Mouse (Mus musculus) testis, adult 2 months (tissue): Measurements from ENCODE around the gene Ube2d3. TPM values are rescaled to one million over a fixed set of nuclear protein-coding genes. Genes with fewer than 3 reads are reported as not detected.

Experiments used
- H3K27ac ChIP-seq: fragments of 200-500 bp; 2 replicates; pipeline ENCODE4 v1.5.1; 2012; ENCODE audit warnings: low read depth, low read length; ENCODE audit not compliant: control insufficient read depth, insufficient read depth
- H3K27me3 ChIP-seq: fragments of 200-500 bp; 2 replicates; pipeline ENCODE4 v1.6.1; 2012; ENCODE audit warnings: mild to moderate bottlenecking, low read length, moderate library complexity; ENCODE audit not compliant: control insufficient read depth, insufficient read depth
- H3K36me3 ChIP-seq: fragments of 200-500 bp; 2 replicates; pipeline ENCODE4 v1.6.1; 2012; ENCODE audit warnings: mild to moderate bottlenecking, low read length; ENCODE audit not compliant: control insufficient read depth, insufficient read depth
- H3K4me1 ChIP-seq: fragments of 200-500 bp; 2 replicates; pipeline ENCODE4 v1.6.1; 2012; ENCODE audit warnings: low read length; ENCODE audit not compliant: control insufficient read depth, insufficient read depth
- H3K4me3 ChIP-seq: fragments of 200-500 bp; 2 replicates; pipeline ENCODE4 v1.5.1; 2012; ENCODE audit warnings: low read depth, mild to moderate bottlenecking, low read length, moderate library complexity, mixed read lengths; ENCODE audit not compliant: control insufficient read depth
- CTCF ChIP-seq: fragments of 200-500 bp; IDR thresholded peaks from 2 replicates; pipeline ENCODE4 v1.5.1; 2012; ENCODE audit warnings: low read depth, mild to moderate bottlenecking, inconsistent platforms, low read length, moderate library complexity; ENCODE audit not compliant: control insufficient read depth, insufficient read depth, insufficient replicate concordance
- POLR2A ChIP-seq: fragments of 200-500 bp; IDR thresholded peaks from 2 replicates; pipeline ENCODE4 v1.6.1; 2012; ENCODE audit warnings: low read depth, mild to moderate bottlenecking, inconsistent platforms, low read length, moderate library complexity; ENCODE audit not compliant: control insufficient read depth
- polyA plus RNA-seq: library from polyadenylated mRNA; depleted of rRNA; stranded (reverse); fragments of >200 nt; gene quantifications from 2 replicates; pipeline ENCODE4 v1.2.3, GENCODE M21; 2012; rRNA removed

Ube2d3 gene
- 493 and 621 TPM in 2 replicates for polyA plus RNA-seq

DNA sequence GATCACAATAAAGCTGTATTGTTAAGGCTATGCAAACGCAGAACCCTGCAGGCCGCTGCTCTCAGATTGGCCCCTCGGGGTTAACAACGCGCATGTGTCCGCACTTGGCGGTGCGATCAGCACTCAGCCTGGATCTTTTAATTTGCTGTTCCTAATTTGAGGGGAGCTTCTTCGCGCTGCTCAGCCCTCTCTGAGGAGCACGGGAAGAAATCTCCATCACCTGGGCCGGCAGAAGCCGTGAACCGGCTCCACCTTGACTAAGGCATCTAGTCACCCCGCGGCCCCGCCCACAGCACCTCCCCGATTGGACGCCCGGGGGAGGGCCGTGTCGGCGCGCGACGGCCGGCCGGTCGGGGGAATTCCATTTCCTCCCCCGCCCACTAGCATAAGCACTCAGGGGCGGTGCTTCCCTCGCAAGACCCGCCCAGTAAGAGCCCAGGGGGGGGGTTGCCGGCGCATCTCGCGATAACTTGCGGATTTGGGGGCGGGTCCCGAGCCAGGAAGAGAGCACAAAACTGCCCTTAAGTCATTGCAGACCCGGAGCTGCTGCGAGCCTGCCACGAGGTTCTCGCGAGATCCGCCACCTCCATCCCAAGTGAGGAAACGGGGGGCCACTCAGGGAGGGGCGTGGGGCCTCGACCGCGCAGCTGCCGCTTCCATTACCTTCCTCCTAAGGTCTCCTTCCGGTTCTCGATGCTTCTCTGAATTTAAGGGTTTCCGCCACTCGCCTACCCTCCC, at the start of gene Ube2d3:
Gene Ube2d3, plus strand, starts transcription at position 392 of the 738 bp plus-strand sequence.
- peaks cover 3% of the 10 kb centered on the region for H3K36me3 ChIP-seq
- peak within 1 kb of the TSS; percentile 98 for H3K27ac ChIP-seq
- peak within 1 kb of the TSS; percentile 99 for H3K4me3 ChIP-seq
- no peak for TF ChIP-seq CTCF
- TF ChIP-seq POLR2A, result no peak; the same call in none of the 2 replicates
- no peaks in the 10 kb centered on the region for H3K27me3 ChIP-seq
- H3K4me1 ChIP-seq, result no peaks in the 10 kb centered on the region; the same call in 1 of the 2 replicates

DNA sequence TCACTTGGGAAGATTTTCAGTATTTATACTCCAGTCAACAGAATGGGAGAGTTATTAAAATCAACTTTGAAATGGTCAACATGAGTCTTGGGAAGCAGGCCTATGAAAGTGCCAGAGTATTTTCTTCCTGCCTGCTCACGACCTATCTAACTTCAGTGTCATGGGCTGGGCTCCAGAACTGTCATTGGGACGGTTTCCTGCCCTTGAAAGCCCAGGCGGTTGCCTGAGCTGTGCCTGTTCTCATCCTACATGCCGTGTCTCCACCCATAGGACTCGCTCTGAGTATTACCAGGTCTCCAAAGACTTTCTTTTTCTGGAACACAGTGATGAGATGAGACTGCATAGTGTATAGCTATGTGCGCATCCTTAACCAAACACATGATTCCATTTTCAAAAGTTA, 44.8 kb upstream of the Ube2d3 start:
- TF ChIP-seq POLR2A, result no peak
- no peak for TF ChIP-seq CTCF
- H3K4me1 ChIP-seq, result no peaks in the 10 kb centered on the region
- H3K36me3 ChIP-seq, result no peaks in the 10 kb centered on the region
- no peaks in the 10 kb centered on the region for H3K27me3 ChIP-seq
- no peak overlapping the region for H3K4me3 ChIP-seq
- H3K27ac ChIP-seq, result no peak overlapping the region

DNA sequence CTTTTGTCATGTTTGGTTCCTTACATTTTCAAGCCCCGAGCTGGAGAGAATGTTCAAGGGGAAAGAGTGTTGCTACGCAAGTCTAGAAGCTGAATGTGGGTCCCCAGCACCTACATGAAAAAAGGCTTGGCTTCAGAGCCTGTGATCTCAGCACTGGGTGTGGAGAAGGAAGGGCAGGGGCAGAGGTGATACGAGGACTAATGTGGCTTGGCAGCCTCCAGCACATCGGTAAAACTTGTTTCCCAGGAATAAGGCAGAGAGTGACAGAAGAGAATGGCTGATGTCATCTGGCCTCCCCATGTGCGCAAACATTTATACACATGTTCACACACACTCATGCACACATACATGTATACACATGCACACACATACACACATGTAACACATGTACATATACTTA, 42.9 kb upstream of the Ube2d3 start:
- H3K4me1 ChIP-seq, result no peaks in the 10 kb centered on the region
- H3K27me3 ChIP-seq, result no peaks in the 10 kb centered on the region
- no peaks in the 10 kb centered on the region for H3K36me3 ChIP-seq
- no peak overlapping the region for H3K27ac ChIP-seq
- H3K4me3 ChIP-seq, result no peak overlapping the region
- TF ChIP-seq POLR2A, result no peak
- TF ChIP-seq CTCF, result no peak

DNA sequence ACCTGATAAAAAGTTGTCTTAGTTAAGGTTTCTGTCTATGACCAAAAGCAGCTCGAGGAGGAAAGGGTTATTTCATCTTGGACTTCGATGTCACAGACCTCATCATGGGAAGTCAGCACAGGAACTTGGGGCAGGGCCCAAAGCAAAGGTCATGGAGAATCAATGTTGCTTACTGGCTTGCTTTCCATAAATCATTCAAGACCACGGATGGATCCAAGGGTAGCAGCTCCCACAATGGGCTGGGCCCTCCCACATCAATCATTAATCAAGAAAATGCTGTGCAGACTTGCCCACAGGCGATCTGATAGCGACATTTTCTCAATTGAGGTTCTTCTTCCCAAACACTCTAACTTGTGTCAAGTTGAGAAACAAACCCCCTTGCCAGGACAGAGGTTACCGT, 41.9 kb upstream of the Ube2d3 start:
- TF ChIP-seq POLR2A (no peak), CTCF (no peak)

DNA sequence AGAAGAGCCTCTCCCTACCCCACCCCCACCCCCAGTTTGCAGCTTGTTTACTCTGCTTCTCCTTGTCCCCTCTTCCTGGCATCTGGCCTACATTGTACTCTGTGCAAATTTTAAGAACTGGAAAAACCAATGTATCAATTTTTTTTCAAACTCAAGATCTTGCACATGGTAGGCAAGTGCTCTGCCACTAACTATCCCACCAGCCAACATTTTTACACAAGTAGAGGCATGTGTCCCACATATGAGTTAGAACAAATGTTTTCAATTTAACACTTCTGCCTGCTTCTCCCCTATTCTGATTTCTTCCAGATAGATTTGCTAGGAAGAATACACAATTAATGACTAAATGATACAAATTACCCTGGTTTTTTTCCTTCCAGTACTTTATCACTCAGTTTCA, 40.8 kb upstream of the Ube2d3 start:
- TF ChIP-seq POLR2A, result no peak
- no peak for TF ChIP-seq CTCF
- no peaks in the 10 kb centered on the region for H3K36me3 ChIP-seq

More for the DNA sequence above, 41.9 kb upstream of the Ube2d3 start:
- Histone ChIP-seq H3K4me3 (no peak overlapping the region), H3K36me3 (no peaks in the 10 kb centered on the region), H3K4me1 (no peaks in the 10 kb centered on the region), H3K27me3 (no peaks in the 10 kb centered on the region), H3K27ac (no peak overlapping the region)

DNA sequence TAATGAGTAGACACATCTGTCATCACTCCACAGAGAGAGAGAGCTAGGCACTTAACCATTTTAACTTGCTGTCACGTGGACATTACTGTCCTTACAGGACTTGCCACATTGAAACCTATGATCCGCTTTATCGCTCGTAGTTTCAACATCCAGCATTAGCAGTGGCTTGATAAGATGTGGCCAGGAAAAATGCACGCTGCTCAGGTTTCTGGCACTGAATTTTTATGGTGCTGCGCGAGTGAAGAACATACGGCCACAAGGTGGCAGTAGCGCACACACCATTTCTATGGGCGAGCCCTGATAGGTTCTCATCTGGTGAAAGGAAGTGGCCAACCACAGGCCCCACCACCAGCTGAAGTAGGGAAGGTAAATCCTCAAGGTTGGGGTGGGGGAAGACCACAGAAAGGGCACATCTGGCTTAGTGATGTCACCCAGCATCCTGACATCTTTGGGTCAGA, 35.7 kb upstream of the Ube2d3 start:
- Histone ChIP-seq H3K27me3 (no peaks in the 10 kb centered on the region), H3K36me3 (no peaks in the 10 kb centered on the region), H3K4me1 (peaks cover 2% of the 10 kb centered on the region), H3K4me3 (no peak overlapping the region), H3K27ac (no peak overlapping the region)
- TF ChIP-seq POLR2A, result no peak
- peak; percentile 79; the same call in 1 of the 2 replicates for TF ChIP-seq CTCF

More for the DNA sequence above, 40.8 kb upstream of the Ube2d3 start:
- Histone ChIP-seq H3K27me3 (no peaks in the 10 kb centered on the region), H3K4me3 (no peak overlapping the region), H3K4me1 (no peaks in the 10 kb centered on the region), H3K27ac (no peak overlapping the region)

DNA sequence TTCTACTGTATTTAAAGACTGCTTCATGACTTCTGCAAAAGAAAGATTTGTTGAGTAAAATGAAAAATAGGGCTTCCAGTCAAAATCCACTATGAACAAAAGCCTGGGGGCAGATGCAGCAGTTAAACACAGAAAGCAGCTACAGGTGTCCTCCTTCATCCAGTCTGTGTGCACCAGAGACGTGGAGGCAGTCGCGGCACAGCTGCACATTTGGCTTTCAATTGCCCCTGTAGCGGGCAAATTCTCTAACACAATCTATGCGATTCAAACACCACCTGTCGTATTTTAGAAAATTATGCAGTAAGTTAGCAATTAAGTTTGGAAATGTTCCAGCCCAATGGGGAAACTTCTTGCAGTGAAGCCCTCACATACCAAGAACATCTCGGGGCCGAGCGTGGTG, 34.7 kb upstream of the Ube2d3 start:
- TF ChIP-seq POLR2A, result no peak
- Histone ChIP-seq H3K27me3 (no peaks in the 10 kb centered on the region), H3K4me1 (peaks cover 2% of the 10 kb centered on the region), H3K4me3 (no peak overlapping the region), H3K27ac (no peak overlapping the region), H3K36me3 (no peaks in the 10 kb centered on the region)

DNA sequence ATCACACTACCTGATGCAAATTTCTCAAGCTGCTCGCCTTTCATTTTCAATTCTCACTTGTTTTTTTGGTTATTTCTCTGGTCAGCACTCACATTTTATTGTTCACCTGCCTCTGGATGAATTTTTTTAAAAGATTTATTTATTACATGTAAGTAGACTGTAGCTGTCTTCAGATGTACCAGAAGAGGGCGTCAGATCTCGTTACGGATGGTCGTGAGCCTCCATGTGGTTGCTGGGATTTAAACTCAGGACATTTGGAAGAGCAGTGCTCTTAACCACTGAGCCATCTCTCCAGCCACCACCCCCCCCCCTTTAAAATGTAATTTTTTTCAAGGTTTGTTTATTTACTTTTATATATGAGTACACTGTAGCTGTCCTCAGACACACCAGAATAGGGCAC, 34.1 kb upstream of the Ube2d3 start:
- Histone ChIP-seq H3K36me3 (no peaks in the 10 kb centered on the region), H3K4me3 (no peak overlapping the region), H3K27me3 (no peaks in the 10 kb centered on the region), H3K4me1 (peaks cover 2% of the 10 kb centered on the region), H3K27ac (no peak overlapping the region)
- TF ChIP-seq CTCF, result no peak
- TF ChIP-seq POLR2A, result no peak
